Mouse (Mus musculus) heart, embryonic 10.5 days (tissue): ENCODE results near the gene Klf2. TPM values are rescaled to one million over a fixed set of nuclear protein-coding genes. Genes with fewer than 3 reads are reported as not detected.

Experiments
- DNase-seq: peaks from one replicate; pipeline ENCODE4 v3.0.0-alpha.2; 2017; ENCODE audit warnings: low spot score
- H3K27ac ChIP-seq: fragments of 300-500 bp; sonication (generic); 2 replicates; pipeline ENCODE4 v1.5.1; 2016; ENCODE audit warnings: mild to moderate bottlenecking
- H3K27me3 ChIP-seq: fragments of 300-500 bp; sonication (generic); 2 replicates; pipeline ENCODE4 v1.6.1; 2016; ENCODE audit warnings: mild to moderate bottlenecking; ENCODE audit not compliant: poor library complexity, insufficient read depth, severe bottlenecking
- H3K36me3 ChIP-seq: fragments of 300-500 bp; sonication (generic); 2 replicates; pipeline ENCODE4 v1.6.1; 2016; ENCODE audit warnings: mild to moderate bottlenecking, moderate library complexity
- H3K4me1 ChIP-seq: fragments of 300-500 bp; sonication (generic); 2 replicates; pipeline ENCODE4 v1.6.1; 2016; ENCODE audit warnings: mild to moderate bottlenecking
- H3K4me3 ChIP-seq: fragments of 300-500 bp; sonication (generic); 2 replicates; pipeline ENCODE4 v1.5.1; 2016; ENCODE audit warnings: mild to moderate bottlenecking, moderate library complexity
- H3K9me3 ChIP-seq: fragments of 300-500 bp; sonication (generic); 2 replicates; pipeline ENCODE4 v1.6.1; 2016; ENCODE audit warnings: mild to moderate bottlenecking, moderate library complexity
- WGBS: fragments of 180-500 bp; shearing (Covaris S2); methylation state at CpG from one replicate; pipeline ENCODE4 v1.1.7; 2016; 5-methylcytosine and 5-hydroxymethylcytosine counted together
- polyA plus RNA-seq: library from polyadenylated mRNA; unstranded; fragments of >200 nt; fragmentation: Nextera tagmentation; extraction: Ambion mirVana; gene quantifications from 2 replicates; pipeline ENCODE4 v1.2.1, GENCODE M21; 2016

The Klf2 gene
- polyA plus RNA-seq, 1 experiment from 2014 or later = 14.1 TPM

DNA sequence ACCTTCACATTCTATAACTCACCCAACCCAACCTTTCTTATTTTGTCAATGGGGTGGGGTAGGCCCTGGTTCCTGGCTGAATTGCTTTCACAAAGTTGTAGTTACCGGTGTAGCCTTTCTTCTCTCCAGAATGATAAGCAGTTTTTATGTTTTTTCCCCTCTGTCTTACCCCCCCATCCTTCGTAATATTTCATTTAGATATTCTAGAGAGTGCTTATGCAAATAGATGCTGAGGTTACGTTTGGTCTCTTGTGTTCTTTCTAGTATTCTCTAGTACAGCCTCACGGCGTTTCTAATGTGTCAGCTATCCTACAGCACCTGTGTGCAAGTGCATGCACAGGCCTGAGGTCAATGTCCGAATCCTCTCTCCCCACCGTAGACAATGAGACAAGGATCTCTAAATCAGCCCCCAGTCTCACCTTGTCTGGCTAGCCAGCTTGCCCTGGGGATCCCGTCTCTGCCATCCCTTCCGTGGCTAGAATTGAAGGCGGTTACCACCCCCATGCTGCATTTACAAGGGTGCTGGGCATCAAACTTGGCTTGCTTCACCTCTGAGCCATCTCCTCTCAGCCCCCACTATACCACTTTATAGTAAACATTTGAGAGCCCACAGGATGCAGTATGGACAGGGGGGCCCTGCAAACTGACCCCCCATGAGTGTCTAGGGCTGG lies 5.3 kb downstream of the Klf2 start:
- H3K27me3 ChIP-seq = peaks cover 41% of the 10 kb centered on the region
- WGBS = 76% methylated on average over 10 of the region's 10 CpGs

DNA sequence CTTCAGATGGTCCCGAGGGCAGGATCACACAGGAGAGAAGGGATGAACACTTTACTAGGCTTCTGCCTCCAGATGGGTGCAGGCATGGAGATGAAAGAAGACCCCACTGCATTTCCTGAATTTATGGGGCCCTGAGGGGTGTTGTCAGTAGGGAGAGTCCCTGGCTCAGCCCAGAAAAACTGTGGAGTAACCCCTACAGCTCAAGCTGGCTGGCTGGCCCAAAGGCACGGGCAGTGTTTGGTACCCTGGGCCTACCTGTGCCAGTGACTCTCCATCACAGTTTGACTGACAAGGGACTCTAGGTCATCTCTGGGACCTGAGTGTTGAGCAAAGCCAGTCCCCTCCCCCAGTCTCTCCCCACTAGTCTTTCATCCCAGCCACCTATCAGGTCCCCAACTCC lies 5.9 kb downstream of the Klf2 start:
- no peaks in the 10 kb centered on the region; the same call in 1 of the 2 replicates for H3K36me3 ChIP-seq
- no peaks in the 10 kb centered on the region; the same call in 1 of the 2 replicates for H3K9me3 ChIP-seq
- H3K27ac ChIP-seq = no peak overlapping the region
- no peak overlapping the region for H3K4me3 ChIP-seq
- DNase-seq = no peak
- H3K27me3 ChIP-seq = peaks cover 36% of the 10 kb centered on the region
- H3K4me1 ChIP-seq = peaks cover 20% of the 10 kb centered on the region
- 82% methylated on average over 2 of the region's 2 CpGs for WGBS

More for the DNA sequence above, 5.3 kb downstream of the Klf2 start:
- no peak for DNase-seq
- H3K9me3 ChIP-seq = no peaks in the 10 kb centered on the region; the same call in 1 of the 2 replicates
- no peak overlapping the region for H3K27ac ChIP-seq
- H3K36me3 ChIP-seq = no peaks in the 10 kb centered on the region; the same call in 1 of the 2 replicates
- no peak overlapping the region for H3K4me3 ChIP-seq
- H3K4me1 ChIP-seq = peaks cover 26% of the 10 kb centered on the region

DNA sequence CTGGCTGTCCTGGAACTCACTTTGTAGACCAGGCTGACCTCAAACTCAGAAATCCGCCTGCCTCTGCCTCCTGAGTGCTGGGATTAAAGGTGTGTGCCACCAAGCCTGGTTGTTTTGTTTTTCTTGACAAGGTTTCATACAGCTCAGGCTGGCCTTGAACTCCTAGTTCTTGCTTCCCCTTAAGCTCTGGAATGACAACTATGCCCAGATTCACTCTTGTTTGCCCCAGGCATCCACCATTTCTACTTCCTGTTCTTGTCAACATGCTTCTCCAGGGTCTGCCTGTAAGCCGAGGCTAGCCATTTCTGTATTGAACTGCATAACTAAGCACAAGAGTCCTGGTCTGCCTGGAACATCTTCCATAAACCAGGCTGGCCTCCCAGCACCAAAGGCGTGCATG lies 10.3 kb downstream of the Klf2 start:
- no peak overlapping the region for H3K27ac ChIP-seq
- H3K27me3 ChIP-seq = no peaks in the 10 kb centered on the region; the same call in 1 of the 2 replicates
- no peak for DNase-seq
- H3K4me3 ChIP-seq = no peak overlapping the region
- 73% methylated on average over 3 of the region's 3 CpGs for WGBS
- peaks cover 8% of the 10 kb centered on the region; the same call in 1 of the 2 replicates for H3K4me1 ChIP-seq
- H3K9me3 ChIP-seq = no peaks in the 10 kb centered on the region
- H3K36me3 ChIP-seq = no peaks in the 10 kb centered on the region

DNA sequence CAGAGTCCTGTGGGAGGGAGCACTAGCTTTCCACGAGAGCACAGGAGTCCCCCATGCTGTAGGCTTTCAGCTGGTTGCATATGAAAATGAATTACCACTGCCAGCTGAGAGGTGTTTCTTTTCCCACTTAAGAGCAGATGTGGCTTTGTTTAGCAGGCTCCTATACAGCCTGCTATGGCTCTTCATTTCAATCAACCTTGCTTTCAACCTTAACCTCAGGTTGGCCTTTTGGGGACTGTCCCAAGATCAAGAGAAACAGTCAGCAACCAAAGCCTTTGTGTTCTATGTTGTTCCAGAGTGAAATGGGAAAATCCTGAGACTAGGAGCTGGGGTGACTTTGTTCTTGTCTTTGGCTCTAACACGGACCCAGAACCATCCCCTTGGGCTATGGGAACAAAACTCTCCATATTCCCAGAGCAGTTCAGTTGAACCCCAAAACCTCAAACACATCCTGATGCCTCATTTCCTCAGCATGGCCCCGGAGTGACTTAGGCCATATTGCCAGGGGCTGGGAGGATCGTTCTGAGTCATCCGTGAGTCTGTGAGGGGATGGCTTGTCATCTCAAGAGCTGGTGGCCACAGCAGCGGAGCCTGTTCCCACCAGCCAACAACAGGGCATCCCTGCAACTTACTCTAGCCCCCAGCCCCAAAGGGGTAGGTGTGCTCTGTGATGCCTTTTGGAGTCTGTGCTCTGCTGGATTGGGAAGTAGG lies 12.1 kb downstream of the Klf2 start:
- no peak for DNase-seq
- H3K4me3 ChIP-seq = no peak overlapping the region
- peaks cover 7% of the 10 kb centered on the region; the same call in 1 of the 2 replicates for H3K36me3 ChIP-seq
- peaks cover 8% of the 10 kb centered on the region; the same call in 1 of the 2 replicates for H3K4me1 ChIP-seq
- WGBS = 82% methylated on average over 6 of the region's 6 CpGs
- no peaks in the 10 kb centered on the region; the same call in 1 of the 2 replicates for H3K27me3 ChIP-seq
- H3K9me3 ChIP-seq = no peaks in the 10 kb centered on the region
- H3K27ac ChIP-seq = no peak overlapping the region

DNA sequence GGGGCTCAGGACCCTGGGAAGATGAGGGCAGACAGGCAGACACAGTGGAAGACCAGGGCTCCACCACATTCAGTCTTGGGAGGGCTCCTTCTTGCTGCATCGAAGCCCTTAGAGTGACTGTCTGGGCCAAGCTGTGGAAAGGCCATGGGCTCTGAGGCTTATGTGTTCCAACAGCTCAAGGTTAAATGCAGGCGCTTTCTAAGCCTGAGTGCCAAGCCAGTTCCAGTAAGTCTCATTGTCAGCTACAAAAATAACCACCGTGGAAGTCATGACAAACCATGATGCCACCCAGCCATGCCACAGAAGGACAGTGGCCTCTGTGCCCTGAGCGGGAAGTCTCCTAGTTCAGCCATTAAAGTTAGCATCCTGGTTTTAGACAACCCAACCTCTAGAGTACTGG lies 12.8 kb downstream of the Klf2 start:
- peaks cover 10% of the 10 kb centered on the region; the same call in 1 of the 2 replicates for H3K36me3 ChIP-seq
- WGBS = 82% methylated on average over 4 of the region's 4 CpGs

DNA sequence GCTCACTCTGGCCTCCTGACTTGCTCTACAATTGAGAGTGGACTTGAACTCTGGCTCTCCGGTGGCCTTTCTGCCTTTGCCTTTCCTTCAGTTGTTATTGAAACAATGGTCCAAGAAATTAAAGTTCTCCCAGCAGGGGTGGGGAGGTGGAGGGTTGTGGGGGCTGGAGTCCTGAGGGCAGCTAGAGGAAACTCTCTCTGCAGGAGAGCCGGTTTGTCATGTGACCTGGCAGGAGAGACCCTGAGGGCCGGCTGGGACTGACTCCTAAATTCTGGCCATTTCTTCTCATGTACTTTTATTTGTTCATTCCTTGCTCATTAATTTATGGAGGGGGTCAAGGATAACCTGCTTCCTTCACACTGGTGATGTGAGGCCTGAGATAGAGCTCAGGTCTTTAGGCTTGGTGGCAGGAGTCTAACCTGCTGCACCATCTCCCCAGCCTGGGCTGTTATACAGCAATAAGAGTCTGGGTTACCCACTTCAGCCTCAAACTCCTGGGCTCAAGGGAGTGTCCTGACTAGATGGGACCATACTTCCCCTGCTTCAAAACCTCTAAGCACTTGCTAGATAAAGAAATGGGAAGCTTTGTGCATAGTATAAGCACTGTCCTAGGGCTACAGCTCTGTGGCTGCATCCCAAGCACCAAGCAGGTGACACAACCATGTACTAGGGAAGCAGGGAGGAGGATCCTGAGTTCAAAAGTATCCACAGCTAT lies 14.8 kb downstream of the Klf2 start:
- Histone ChIP-seq H3K9me3 (no peaks in the 10 kb centered on the region), H3K4me3 (no peak overlapping the region), H3K27me3 (no peaks in the 10 kb centered on the region), H3K36me3 (peaks cover 27% of the 10 kb centered on the region; the same call in 1 of the 2 replicates), H3K27ac (no peak overlapping the region), H3K4me1 (peaks cover 8% of the 10 kb centered on the region; the same call in 1 of the 2 replicates)
- DNase-seq = no peak
- 45% methylated on average over 3 of the region's 3 CpGs for WGBS

More for the DNA sequence above, 12.8 kb downstream of the Klf2 start:
- Histone ChIP-seq H3K27ac (no peak overlapping the region), H3K4me3 (no peak overlapping the region), H3K4me1 (peaks cover 8% of the 10 kb centered on the region; the same call in 1 of the 2 replicates), H3K27me3 (no peaks in the 10 kb centered on the region; the same call in 1 of the 2 replicates), H3K9me3 (no peaks in the 10 kb centered on the region)
- no peak for DNase-seq

DNA sequence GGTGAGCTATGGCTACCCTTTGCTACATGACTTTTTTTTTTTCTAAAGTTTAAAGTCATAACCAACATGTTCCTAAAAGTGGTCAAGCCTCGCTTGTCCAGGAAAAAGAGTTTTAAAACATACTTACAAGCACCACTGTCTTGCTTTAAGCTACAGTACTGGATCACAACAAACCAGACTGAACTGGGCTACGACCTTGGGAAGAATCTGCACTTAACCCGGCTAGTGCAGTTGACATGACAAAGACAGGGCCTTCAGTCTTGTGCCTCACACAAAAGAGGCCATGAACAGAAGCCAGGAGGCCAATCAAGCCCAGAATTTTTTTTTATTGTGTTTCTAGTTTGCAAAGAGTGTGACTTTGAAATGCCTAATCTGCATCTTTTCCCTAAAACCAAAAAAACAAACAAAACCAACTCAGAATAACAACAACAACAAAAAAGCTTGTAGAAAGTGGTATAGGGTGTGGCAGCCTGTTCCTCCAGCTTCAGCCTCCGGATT lies 15.4 kb downstream of the Klf2 start:
- H3K27me3 ChIP-seq = no peaks in the 10 kb centered on the region
- H3K4me1 ChIP-seq = peaks cover 8% of the 10 kb centered on the region; the same call in 1 of the 2 replicates
- DNase-seq = no peak
- no peak overlapping the region for H3K27ac ChIP-seq
- H3K36me3 ChIP-seq = peaks cover 33% of the 10 kb centered on the region
- no peaks in the 10 kb centered on the region for H3K9me3 ChIP-seq
- 78% methylated on average over 4 of the region's 4 CpGs for WGBS
- no peak overlapping the region for H3K4me3 ChIP-seq

DNA sequence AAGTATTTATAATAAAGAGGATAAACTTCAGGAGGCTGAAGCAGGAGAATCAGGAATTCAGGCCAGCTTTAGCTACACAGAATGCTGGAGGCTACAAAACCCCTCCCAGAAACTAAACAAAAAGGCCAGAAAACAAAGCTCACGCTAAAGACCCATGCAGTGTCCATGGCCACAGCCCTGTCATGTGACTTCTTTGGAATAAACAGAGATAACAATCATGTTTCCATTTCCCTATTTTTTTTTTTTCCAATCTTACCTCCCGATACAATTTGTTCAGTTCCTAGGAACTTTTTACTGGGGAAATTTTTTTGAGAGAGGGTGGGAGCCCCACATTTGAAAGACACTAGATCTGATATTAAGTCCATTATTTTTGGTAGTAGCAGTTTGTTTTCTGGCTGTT lies 17.4 kb downstream of the Klf2 start:
- DNase-seq = no peak
- H3K4me3 ChIP-seq = no peak overlapping the region

DNA sequence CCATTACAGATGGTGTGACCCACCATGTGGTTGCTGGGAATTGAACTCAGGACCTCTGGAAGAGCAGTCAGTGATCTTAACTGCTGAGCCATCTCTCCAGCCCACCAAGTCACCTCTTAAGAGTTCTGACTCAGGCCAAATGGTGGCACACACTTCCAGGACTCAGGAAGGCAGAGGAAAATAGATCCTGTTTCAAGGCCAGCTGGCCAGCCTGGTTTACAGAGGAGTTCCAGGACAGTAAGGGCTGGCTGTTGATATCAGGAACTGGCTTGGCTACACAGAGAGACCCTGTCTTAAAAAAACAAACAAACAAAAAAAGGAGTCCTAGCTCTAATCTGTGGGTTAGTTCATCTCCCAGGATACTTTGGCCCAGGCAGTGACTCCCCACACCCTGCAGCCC lies 18.2 kb downstream of the Klf2 start:
- H3K27ac ChIP-seq = no peak overlapping the region
- no peak overlapping the region for H3K4me3 ChIP-seq
- H3K4me1 ChIP-seq = peaks cover 2% of the 10 kb centered on the region; the same call in 1 of the 2 replicates
- H3K36me3 ChIP-seq = peaks cover 60% of the 10 kb centered on the region
- H3K9me3 ChIP-seq = no peaks in the 10 kb centered on the region
- H3K27me3 ChIP-seq = no peaks in the 10 kb centered on the region
- DNase-seq = no peak

More for the DNA sequence above, 17.4 kb downstream of the Klf2 start:
- H3K9me3 ChIP-seq = no peaks in the 10 kb centered on the region
- H3K27ac ChIP-seq = no peak overlapping the region
- H3K36me3 ChIP-seq = peaks cover 53% of the 10 kb centered on the region
- H3K27me3 ChIP-seq = no peaks in the 10 kb centered on the region
- WGBS = 72% methylated on average over 2 of the region's 2 CpGs
- peaks cover 6% of the 10 kb centered on the region; the same call in 1 of the 2 replicates for H3K4me1 ChIP-seq

DNA sequence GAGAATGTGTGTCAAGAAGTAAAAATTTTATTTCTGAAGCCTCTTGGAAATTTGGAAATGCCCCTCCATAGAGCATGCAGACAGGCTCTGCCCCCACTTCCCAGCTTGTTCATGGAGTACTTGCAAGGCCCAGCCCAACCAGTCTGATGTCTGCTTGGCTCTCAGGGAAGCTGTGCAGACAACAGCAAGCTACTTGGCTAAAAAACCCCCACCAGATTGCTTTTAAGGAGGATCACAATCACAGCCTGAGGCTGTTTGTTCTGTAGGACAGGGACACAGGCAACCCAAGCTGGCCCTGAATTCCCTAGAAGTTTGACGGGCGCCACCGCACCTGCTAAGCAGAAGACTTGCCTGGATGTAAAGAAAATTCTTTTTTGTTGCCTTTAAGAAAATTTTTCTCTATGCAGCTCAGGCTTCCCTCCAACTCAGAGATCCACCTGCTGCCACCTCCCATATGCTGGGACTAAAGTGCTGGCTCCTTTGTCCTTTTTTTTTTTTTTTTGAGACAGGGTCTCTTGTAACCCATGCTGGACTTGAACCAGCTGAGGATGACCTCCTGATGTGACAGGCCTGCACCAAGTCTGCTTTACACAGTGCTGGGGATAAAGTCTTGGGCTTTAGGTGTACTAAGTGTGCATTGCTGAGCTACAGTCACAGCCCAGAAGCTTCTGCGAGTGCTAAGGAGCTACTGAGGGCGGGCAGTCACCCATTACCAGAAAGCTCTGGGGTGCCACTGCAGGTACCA lies 23.9 kb downstream of the Klf2 start:
- no peaks in the 10 kb centered on the region for H3K4me1 ChIP-seq
- H3K9me3 ChIP-seq = no peaks in the 10 kb centered on the region
- H3K27ac ChIP-seq = no peak overlapping the region
- H3K36me3 ChIP-seq = peaks cover 89% of the 10 kb centered on the region
- H3K27me3 ChIP-seq = no peaks in the 10 kb centered on the region
- DNase-seq = no peak
- WGBS = 89% methylated on average over 5 of the region's 5 CpGs
- H3K4me3 ChIP-seq = no peak overlapping the region

DNA sequence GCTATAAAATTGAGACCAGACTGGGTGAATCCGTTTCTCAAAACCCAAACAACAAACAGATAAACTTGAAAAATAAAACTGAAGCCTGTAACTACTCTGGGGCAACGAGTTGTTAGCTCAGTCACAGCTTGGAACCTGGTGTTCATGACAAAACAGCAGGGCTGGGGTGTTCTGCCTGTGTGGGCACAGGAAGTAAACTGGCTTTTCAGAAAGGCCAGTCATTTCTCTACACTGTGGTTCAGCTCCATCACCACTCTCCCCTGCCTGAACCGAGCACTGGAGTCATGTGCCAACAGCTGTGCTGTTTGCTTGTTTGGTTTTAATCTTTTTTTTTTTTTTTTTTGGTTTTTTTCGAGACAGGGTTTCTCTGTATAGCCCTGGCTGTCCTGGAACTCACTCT lies 24.9 kb downstream of the Klf2 start:
- peaks cover 85% of the 10 kb centered on the region for H3K36me3 ChIP-seq
- WGBS = 91% methylated on average over 4 of the region's 4 CpGs

DNA sequence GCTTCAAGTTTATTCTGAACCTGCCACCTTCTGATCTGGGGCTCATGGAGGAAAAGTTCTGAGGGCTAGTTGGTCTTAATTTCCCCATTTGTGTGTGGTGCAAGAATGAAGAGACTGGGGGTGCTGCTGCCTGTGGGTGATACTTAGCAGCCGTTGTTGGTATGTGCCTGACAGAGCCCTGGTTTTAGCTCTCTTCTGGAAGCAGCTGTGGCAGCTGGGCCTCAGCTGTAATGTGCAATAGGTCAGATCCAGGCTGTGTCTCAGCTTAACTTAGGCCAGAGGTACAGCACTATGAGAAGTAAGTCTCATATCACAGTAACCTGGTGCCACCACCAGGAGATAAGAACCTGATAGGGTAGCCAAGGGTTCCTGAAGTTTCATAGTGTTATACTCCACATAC lies 28.7 kb downstream of the Klf2 start:
- Histone ChIP-seq H3K27ac (no peak overlapping the region), H3K36me3 (peaks cover 55% of the 10 kb centered on the region), H3K4me3 (no peak overlapping the region), H3K27me3 (no peaks in the 10 kb centered on the region), H3K9me3 (no peaks in the 10 kb centered on the region), H3K4me1 (peaks cover 15% of the 10 kb centered on the region; the same call in 1 of the 2 replicates)
- 86% methylated on average over 1 of the region's 1 CpGs for WGBS
- DNase-seq = no peak

More for the DNA sequence above, 24.9 kb downstream of the Klf2 start:
- Histone ChIP-seq H3K4me3 (no peak overlapping the region), H3K27me3 (no peaks in the 10 kb centered on the region), H3K4me1 (peaks cover 3% of the 10 kb centered on the region; the same call in 1 of the 2 replicates), H3K9me3 (no peaks in the 10 kb centered on the region), H3K27ac (no peak overlapping the region)
- DNase-seq = no peak
